Mouse (Mus musculus): ENCODE measurements around the gene Dppa5a.

- TF ChIP-seq GATA1 (IDR thresholded peaks at IDR 0.05; ENCODE audit: borderline replicate concordance, low read length) (no peak), FLI1 (IDR thresholded peaks at IDR 0.05; ENCODE audit: low read length) (no peak)
Observed at GRCm38 (mm10) chr9:78351504-78352220, 16.3 kb downstream of the Dppa5a start.
